Mouse (Mus musculus): ENCODE data around the gene Ccdc173. TPM values are rescaled to one million over a fixed set of nuclear protein-coding genes. Genes with fewer than 3 reads are reported as not detected.

Ccdc173 gene
- polyA plus RNA-seq (2015; fragmentation: Nextera tagmentation; extraction: Ambion mirVana) = 0.84 and 0.97 TPM in 2 replicates

GRCm38 (mm10) chr2:69789429-69790069, at the start of gene Ccdc173, which contains the start of gene Phospho2:
TSS of gene Ccdc173 (minus strand) at chr2:69789575.
TSS of gene Phospho2 (plus strand) at chr2:69789623.
- Histone ChIP-seq H3K9ac (ENCODE audit: low read depth, low read length) (peak within 1 kb of the TSS; percentile 80), H3K27ac (ENCODE audit: low read length) (peak within 1 kb of the TSS; percentile 84), H3K9me3 (ENCODE audit: control insufficient read depth, low read length) (no peaks in the 10 kb centered on the region), H3K4me3 (ENCODE audit: low read length) (peak within 1 kb of the TSS; percentile 76), H3K27me3 (replicated peaks; ENCODE audit: control insufficient read depth, insufficient read depth, low read length) (no peaks in the 10 kb centered on the region), H3K4me2 (ENCODE audit: low read depth, low read length) (peak within 1 kb of the TSS; percentile 72), H3K4me1 (ENCODE audit: control insufficient read depth, insufficient read depth, low read length) (no peaks in the 10 kb centered on the region), H3K36me3 (ENCODE audit: control insufficient read depth, insufficient read depth, low read length) (no peaks in the 10 kb centered on the region)
- 1% methylated on average over 48 of the region's 48 CpGs for WGBS
- ATAC-seq = peak; percentile 96

DNA sequence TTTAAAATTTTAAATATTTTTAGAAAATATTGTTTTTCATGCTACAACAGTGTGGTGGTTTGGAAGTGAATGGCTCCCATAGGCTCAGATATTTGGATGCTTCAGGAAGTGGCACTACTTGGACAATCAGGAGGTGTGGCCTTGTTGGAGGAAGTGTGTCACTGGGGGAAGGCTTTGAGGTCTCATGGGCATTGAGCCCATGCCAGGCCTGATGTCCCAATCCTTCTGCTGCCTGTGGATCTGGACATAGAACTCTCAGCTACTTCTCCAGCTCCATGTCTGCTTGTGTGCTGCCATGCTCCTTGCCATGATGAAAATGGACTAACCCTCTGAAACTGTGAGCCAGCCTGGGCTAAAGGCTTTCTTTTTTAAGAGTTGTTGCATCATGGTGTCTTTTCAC, 49.3 kb upstream of the Ccdc173 start:
- H3K9ac ChIP-seq (ENCODE audit: low read depth, low read length) = no peak overlapping the region
- no peak overlapping the region for H3K4me3 ChIP-seq (ENCODE audit: low read length)
- ATAC-seq = no peak
- H3K27ac ChIP-seq (ENCODE audit: low read length) = no peak overlapping the region
- H3K4me2 ChIP-seq (ENCODE audit: low read depth, low read length) = no peak overlapping the region
- H3K9me3 ChIP-seq (ENCODE audit: control insufficient read depth, low read length) = no peaks in the 10 kb centered on the region
- H3K36me3 ChIP-seq (ENCODE audit: control insufficient read depth, insufficient read depth, low read length) = no peaks in the 10 kb centered on the region
- H3K27me3 ChIP-seq (replicated peaks; ENCODE audit: control insufficient read depth, insufficient read depth, low read length) = no peaks in the 10 kb centered on the region
- no peaks in the 10 kb centered on the region for H3K4me1 ChIP-seq (ENCODE audit: control insufficient read depth, insufficient read depth, low read length)

DNA sequence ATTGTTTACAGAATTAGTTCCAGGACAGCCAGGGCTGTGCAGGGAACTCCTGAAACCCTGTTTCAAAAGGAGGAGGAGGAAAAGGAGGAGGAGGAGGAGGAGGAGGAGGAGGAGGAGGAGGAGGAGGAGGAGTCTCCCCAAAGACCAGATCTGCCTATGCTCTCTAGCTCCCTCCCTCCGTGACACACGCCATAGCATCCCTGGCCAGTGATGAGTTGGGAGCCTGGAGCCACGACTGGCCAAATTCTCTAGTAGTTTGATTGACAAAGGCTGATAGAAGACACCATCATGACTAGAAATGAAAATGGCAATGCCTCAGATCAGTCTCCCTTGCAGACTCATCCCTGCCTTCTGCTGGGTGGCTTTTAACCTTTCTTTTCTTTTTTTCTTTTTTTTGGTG, 48.6 kb upstream of the Ccdc173 start:
- Histone ChIP-seq H3K9ac (ENCODE audit: low read depth, low read length) (no peak overlapping the region), H3K27ac (ENCODE audit: low read length) (no peak overlapping the region), H3K4me1 (ENCODE audit: control insufficient read depth, insufficient read depth, low read length) (no peaks in the 10 kb centered on the region), H3K27me3 (replicated peaks; ENCODE audit: control insufficient read depth, insufficient read depth, low read length) (no peaks in the 10 kb centered on the region), H3K9me3 (ENCODE audit: control insufficient read depth, low read length) (no peaks in the 10 kb centered on the region), H3K36me3 (ENCODE audit: control insufficient read depth, insufficient read depth, low read length) (no peaks in the 10 kb centered on the region), H3K4me3 (ENCODE audit: low read length) (no peak overlapping the region), H3K4me2 (ENCODE audit: low read depth, low read length) (no peak overlapping the region)
- WGBS = 38% methylated on average over 3 of the region's 3 CpGs
- no peak for ATAC-seq

- no peaks in the 10 kb centered on the region for H3K9me3 ChIP-seq (ENCODE audit: control insufficient read depth, low read length)
- ATAC-seq = no peak
- no peak overlapping the region for H3K9ac ChIP-seq (ENCODE audit: low read depth, low read length)
- no peaks in the 10 kb centered on the region for H3K36me3 ChIP-seq (ENCODE audit: control insufficient read depth, insufficient read depth, low read length)
- no peak overlapping the region for H3K4me2 ChIP-seq (ENCODE audit: low read depth, low read length)
- no peaks in the 10 kb centered on the region for H3K4me1 ChIP-seq (ENCODE audit: control insufficient read depth, insufficient read depth, low read length)
- H3K4me3 ChIP-seq (ENCODE audit: low read length) = no peak overlapping the region
- no peak overlapping the region for H3K27ac ChIP-seq (ENCODE audit: low read length)
- WGBS = 78% methylated on average over 6 of the region's 7 CpGs
- no peaks in the 10 kb centered on the region for H3K27me3 ChIP-seq (replicated peaks; ENCODE audit: control insufficient read depth, insufficient read depth, low read length)
Observed at GRCm38 (mm10) chr2:69837244-69837967, 48.0 kb upstream of the Ccdc173 start.

GRCm38 (mm10) chr2:69830116-69830515, 40.7 kb upstream of the Ccdc173 start:
- Histone ChIP-seq H3K4me3 (ENCODE audit: low read length) (no peak overlapping the region), H3K27ac (ENCODE audit: low read length) (no peak overlapping the region), H3K4me2 (ENCODE audit: low read depth, low read length) (no peak overlapping the region), H3K27me3 (replicated peaks; ENCODE audit: control insufficient read depth, insufficient read depth, low read length) (no peaks in the 10 kb centered on the region), H3K9ac (ENCODE audit: low read depth, low read length) (no peak overlapping the region), H3K4me1 (ENCODE audit: control insufficient read depth, insufficient read depth, low read length) (0 out of 2 replicates have a peak, but pooled peaks cover 4% of the 10 kb centered on the region), H3K9me3 (ENCODE audit: control insufficient read depth, low read length) (no peaks in the 10 kb centered on the region), H3K36me3 (ENCODE audit: control insufficient read depth, insufficient read depth, low read length) (no peaks in the 10 kb centered on the region; the same call in none of the 2 replicates)
- WGBS = 84% methylated on average over 8 of the region's 8 CpGs
- no peak for ATAC-seq

DNA sequence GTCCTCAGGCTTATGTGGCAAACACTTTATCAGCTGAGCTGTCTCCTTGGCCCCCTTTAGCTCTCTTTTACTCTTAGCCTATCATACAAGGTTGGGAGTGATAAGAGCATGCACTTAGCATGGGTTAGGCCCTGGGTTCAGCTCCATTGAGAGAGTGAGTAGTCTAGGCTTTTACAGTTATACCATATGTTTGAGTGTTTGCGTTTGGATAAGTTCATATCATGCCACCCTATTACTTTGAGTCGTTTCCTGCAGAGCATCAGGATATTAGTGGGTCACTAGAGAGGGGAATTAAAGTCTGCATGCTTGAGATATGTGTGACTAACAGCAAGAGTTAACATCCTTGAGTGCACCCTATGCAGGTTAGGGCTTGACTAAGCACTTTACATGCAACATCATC, 40.3 kb upstream of the Ccdc173 start:
- Histone ChIP-seq H3K27ac (ENCODE audit: low read length) (no peak overlapping the region), H3K9ac (ENCODE audit: low read depth, low read length) (no peak overlapping the region), H3K4me2 (ENCODE audit: low read depth, low read length) (no peak overlapping the region), H3K27me3 (replicated peaks; ENCODE audit: control insufficient read depth, insufficient read depth, low read length) (no peaks in the 10 kb centered on the region), H3K4me3 (ENCODE audit: low read length) (no peak overlapping the region), H3K9me3 (ENCODE audit: control insufficient read depth, low read length) (no peaks in the 10 kb centered on the region), H3K4me1 (ENCODE audit: control insufficient read depth, insufficient read depth, low read length) (0 out of 2 replicates have a peak, but pooled peaks cover 4% of the 10 kb centered on the region), H3K36me3 (ENCODE audit: control insufficient read depth, insufficient read depth, low read length) (no peaks in the 10 kb centered on the region; the same call in none of the 2 replicates)
- no peak for ATAC-seq
- 80% methylated on average over 2 of the region's 2 CpGs for WGBS

DNA sequence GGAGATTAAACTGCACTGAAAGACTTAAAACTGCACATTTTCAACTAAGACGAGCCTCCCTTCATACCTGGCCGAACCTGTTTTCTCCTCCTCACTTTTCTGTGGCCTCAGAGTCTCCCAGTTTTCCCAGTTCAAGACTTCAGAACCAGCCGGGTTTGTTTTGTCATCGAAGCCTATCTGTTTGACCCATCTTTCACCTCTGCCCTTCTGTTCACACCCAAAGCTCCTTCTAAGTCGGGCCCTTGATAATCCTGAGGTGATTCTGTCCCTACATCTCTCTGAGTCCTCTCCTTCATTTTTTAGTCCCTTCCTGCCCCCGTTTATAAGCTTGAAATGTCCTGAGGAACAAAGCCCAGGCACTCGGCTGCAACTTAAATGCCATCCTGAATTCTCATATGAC, 38.7 kb upstream of the Ccdc173 start:
- Histone ChIP-seq H3K27ac (ENCODE audit: low read length) (no peak overlapping the region), H3K4me3 (ENCODE audit: low read length) (no peak overlapping the region), H3K4me1 (ENCODE audit: control insufficient read depth, insufficient read depth, low read length) (0 out of 2 replicates have a peak, but pooled peaks cover 4% of the 10 kb centered on the region), H3K27me3 (replicated peaks; ENCODE audit: control insufficient read depth, insufficient read depth, low read length) (no peaks in the 10 kb centered on the region), H3K4me2 (ENCODE audit: low read depth, low read length) (no peak overlapping the region), H3K36me3 (ENCODE audit: control insufficient read depth, insufficient read depth, low read length) (no peaks in the 10 kb centered on the region; the same call in none of the 2 replicates), H3K9ac (ENCODE audit: low read depth, low read length) (no peak overlapping the region), H3K9me3 (ENCODE audit: control insufficient read depth, low read length) (no peaks in the 10 kb centered on the region)
- ATAC-seq = no peak
- WGBS = 30% methylated on average over 7 of the region's 7 CpGs

DNA sequence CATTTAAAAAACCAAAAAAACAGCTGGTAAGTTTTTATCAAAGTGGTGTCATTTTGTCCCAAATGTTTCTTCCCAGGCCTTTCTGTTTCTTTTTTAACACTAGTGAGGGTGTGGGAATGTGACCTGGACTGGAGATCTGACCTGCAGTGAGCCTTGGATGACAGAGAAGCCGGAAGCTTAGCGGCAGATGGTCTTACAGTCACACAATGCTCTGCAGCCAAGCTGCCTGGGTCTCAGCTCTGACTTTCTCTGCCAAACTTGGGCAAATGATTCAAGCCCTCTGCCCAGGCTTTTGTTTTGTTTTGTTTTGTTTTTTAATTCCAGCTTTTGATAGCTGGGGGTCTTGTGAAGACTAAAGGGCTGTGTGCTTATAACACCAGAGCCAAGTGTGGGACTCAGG, 37.0 kb upstream of the Ccdc173 start:
- 61% methylated on average over 2 of the region's 2 CpGs for WGBS

GRCm38 (mm10) chr2:69825898-69826297, 36.5 kb upstream of the Ccdc173 start:
- WGBS = 69% methylated on average over 10 of the region's 10 CpGs
- H3K4me1 ChIP-seq (ENCODE audit: control insufficient read depth, insufficient read depth, low read length) = 0 out of 2 replicates have a peak, but pooled peaks cover 4% of the 10 kb centered on the region
- H3K27me3 ChIP-seq (replicated peaks; ENCODE audit: control insufficient read depth, insufficient read depth, low read length) = no peaks in the 10 kb centered on the region
- H3K9me3 ChIP-seq (ENCODE audit: control insufficient read depth, low read length) = no peaks in the 10 kb centered on the region
- no peak for ATAC-seq
- H3K4me3 ChIP-seq (ENCODE audit: low read length) = no peak overlapping the region
- H3K4me2 ChIP-seq (ENCODE audit: low read depth, low read length) = no peak overlapping the region
- peak overlapping the region; percentile 39; the same call in 1 of the 2 replicates for H3K27ac ChIP-seq (ENCODE audit: low read length)
- H3K36me3 ChIP-seq (ENCODE audit: control insufficient read depth, insufficient read depth, low read length) = no peaks in the 10 kb centered on the region; the same call in none of the 2 replicates
- no peak overlapping the region for H3K9ac ChIP-seq (ENCODE audit: low read depth, low read length)

More for the DNA sequence above, 37.0 kb upstream of the Ccdc173 start:
- H3K4me2 ChIP-seq (ENCODE audit: low read depth, low read length) = no peak overlapping the region
- no peaks in the 10 kb centered on the region; the same call in none of the 2 replicates for H3K36me3 ChIP-seq (ENCODE audit: control insufficient read depth, insufficient read depth, low read length)
- ATAC-seq = no peak
- no peaks in the 10 kb centered on the region for H3K27me3 ChIP-seq (replicated peaks; ENCODE audit: control insufficient read depth, insufficient read depth, low read length)
- no peak overlapping the region for H3K4me3 ChIP-seq (ENCODE audit: low read length)
- H3K27ac ChIP-seq (ENCODE audit: low read length) = no peak overlapping the region
- no peak overlapping the region for H3K9ac ChIP-seq (ENCODE audit: low read depth, low read length)
- H3K9me3 ChIP-seq (ENCODE audit: control insufficient read depth, low read length) = no peaks in the 10 kb centered on the region
- 0 out of 2 replicates have a peak, but pooled peaks cover 4% of the 10 kb centered on the region for H3K4me1 ChIP-seq (ENCODE audit: control insufficient read depth, insufficient read depth, low read length)
